Mouse (Mus musculus): ENCODE data around the gene Hoxd11. TPM values are rescaled to one million over a fixed set of nuclear protein-coding genes. Genes with fewer than 3 reads are reported as not detected.

The Hoxd11 gene
- polyA plus RNA-seq, 1 experiment, result not detected

DNA sequence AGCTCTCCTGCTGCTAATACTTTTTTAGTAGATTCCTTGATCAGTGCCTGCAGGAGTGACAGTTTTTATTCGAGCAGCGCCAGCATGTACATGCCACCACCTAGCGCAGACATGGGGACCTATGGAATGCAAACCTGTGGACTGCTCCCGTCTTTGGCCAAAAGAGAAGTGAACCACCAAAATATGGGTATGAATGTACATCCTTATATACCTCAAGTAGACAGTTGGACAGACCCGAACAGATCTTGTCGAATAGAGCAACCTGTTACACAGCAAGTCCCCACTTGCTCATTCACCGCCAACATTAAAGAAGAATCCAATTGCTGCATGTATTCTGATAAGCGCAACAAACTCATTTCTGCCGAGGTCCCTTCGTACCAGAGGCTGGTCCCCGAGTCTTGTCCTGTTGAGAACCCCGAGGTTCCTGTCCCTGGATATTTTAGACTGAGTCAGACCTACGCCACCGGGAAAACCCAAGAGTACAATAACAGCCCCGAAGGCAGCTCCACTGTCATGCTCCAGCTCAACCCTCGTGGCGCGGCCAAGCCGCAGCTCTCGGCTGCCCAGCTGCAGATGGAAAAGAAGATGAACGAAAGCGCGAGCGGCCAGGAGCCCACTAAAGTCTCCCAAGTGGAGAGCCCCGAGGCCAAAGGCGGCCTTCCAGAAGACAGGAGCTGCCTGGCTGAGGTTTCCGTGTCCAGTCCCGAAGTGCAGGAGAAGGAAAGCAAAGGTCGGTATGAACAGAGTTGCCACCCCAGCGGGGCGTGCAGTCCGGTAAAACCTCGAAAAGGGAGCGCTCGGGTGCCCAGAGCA is 12.8 kb downstream of the Hoxd11 start:
- Histone ChIP-seq H3K27me3 (ENCODE audit: control insufficient read depth, insufficient read depth, low read length) (peaks cover 58% of the 10 kb centered on the region), H3K4me3 (ENCODE audit: extremely low read depth, insufficient read depth, insufficient read length) (no peak overlapping the region), H3K36me3 (ENCODE audit: control insufficient read depth, insufficient read depth, low read length) (no peaks in the 10 kb centered on the region), H3K27ac (ENCODE audit: insufficient read depth, low read length) (no peak overlapping the region), H3K4me1 (ENCODE audit: control insufficient read depth, insufficient read depth, insufficient read length) (no peaks in the 10 kb centered on the region)
- WGBS, result 7% methylated on average over 35 of the region's 35 CpGs
- no peak for DNase-seq (ENCODE audit: low read depth in 1 of 2, low spot score in 2 of 2)
- TF ChIP-seq CTCF (IDR thresholded peaks at IDR 0.05; ENCODE audit: extremely low read depth, insufficient read depth, insufficient read length, insufficient replicate concordance), result no peak
- no peak for TF ChIP-seq POLR2A (IDR thresholded peaks at IDR 0.05; ENCODE audit: low read depth, low read length)

DNA sequence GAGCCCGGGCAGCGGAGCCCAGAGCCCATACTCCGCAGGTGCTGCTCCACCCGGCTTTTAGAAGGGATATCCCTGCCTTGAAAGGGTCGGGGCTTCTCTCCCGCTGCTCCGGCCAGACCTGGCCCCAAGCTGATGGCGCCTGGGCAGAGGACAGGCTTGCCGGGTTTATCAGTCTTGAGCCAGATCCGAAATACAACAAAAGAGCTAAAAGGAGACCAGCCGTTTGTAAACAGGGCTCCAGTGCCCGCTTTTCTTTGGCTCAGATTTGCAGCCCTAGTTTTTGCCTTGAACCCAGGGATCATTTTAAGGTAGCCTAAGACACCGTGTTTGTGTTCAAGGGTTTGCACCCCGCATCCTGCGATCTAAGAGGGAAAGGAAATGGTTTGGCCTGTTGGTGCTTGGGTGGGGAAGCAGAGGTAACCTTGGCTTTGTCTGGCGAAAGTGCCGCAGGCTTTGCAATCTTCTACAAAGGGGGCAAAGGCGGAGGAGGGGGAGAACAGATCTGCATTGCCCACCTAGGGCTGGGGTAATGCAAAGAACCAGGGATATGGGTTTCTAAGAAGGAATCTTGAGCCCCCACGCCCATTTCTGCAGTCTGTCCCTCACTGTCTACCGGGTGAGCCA is 13.6 kb downstream of the Hoxd11 start:
- Histone ChIP-seq H3K27me3 (ENCODE audit: control insufficient read depth, insufficient read depth, low read length) (peaks cover 58% of the 10 kb centered on the region), H3K4me3 (ENCODE audit: extremely low read depth, insufficient read depth, insufficient read length) (no peak overlapping the region), H3K27ac (ENCODE audit: insufficient read depth, low read length) (no peak overlapping the region), H3K36me3 (ENCODE audit: control insufficient read depth, insufficient read depth, low read length) (no peaks in the 10 kb centered on the region), H3K4me1 (ENCODE audit: control insufficient read depth, insufficient read depth, insufficient read length) (peaks cover 2% of the 10 kb centered on the region; the same call in 1 of the 2 replicates)
- DNase-seq (ENCODE audit: low read depth in 1 of 2, low spot score in 2 of 2), result no peak
- TF ChIP-seq CTCF (IDR thresholded peaks at IDR 0.05; ENCODE audit: extremely low read depth, insufficient read depth, insufficient read length, insufficient replicate concordance) (no peak), POLR2A (IDR thresholded peaks at IDR 0.05; ENCODE audit: low read depth, low read length) (no peak)
- WGBS, result 6% methylated on average over 20 of the region's 20 CpGs

DNA sequence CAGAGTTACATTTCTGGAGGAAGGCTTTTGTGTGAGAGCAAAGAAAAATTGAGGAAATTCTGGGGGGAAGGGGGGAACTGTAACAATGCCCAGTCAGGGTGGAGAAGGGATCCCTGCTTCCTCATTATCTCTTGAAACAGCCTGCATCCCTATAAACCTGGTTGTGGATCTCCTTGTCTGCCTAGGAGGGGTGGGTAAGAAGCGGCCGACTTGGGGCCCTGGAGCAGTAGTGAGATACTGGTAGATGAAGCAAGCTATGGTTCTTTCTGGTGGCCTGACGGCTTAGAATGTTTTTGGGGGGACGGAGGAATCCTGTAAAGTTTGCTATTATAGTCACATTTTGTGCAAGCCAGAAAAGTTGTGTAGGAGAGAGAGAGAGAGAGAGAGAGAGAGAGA is 14.1 kb downstream of the Hoxd11 start:
- H3K4me3 ChIP-seq (ENCODE audit: extremely low read depth, insufficient read depth, insufficient read length), result no peak overlapping the region
- no peak for DNase-seq (ENCODE audit: low read depth in 1 of 2, low spot score in 2 of 2)
- WGBS, result 27% methylated on average over 4 of the region's 4 CpGs
- no peak overlapping the region for H3K27ac ChIP-seq (ENCODE audit: insufficient read depth, low read length)
- TF ChIP-seq POLR2A (IDR thresholded peaks at IDR 0.05; ENCODE audit: low read depth, low read length) (no peak), CTCF (IDR thresholded peaks at IDR 0.05; ENCODE audit: extremely low read depth, insufficient read depth, insufficient read length, insufficient replicate concordance) (no peak)
- H3K36me3 ChIP-seq (ENCODE audit: control insufficient read depth, insufficient read depth, low read length), result no peaks in the 10 kb centered on the region
- H3K27me3 ChIP-seq (ENCODE audit: control insufficient read depth, insufficient read depth, low read length), result peaks cover 61% of the 10 kb centered on the region
- H3K4me1 ChIP-seq (ENCODE audit: control insufficient read depth, insufficient read depth, insufficient read length), result peaks cover 7% of the 10 kb centered on the region; the same call in 1 of the 2 replicates

GRCm38 (mm10) chr2:74694066-74694465 is 14.7 kb downstream of the Hoxd11 start:
- Histone ChIP-seq H3K4me3 (ENCODE audit: extremely low read depth, insufficient read depth, insufficient read length) (no peak overlapping the region), H3K27me3 (ENCODE audit: control insufficient read depth, insufficient read depth, low read length) (peaks cover 64% of the 10 kb centered on the region), H3K4me1 (ENCODE audit: control insufficient read depth, insufficient read depth, insufficient read length) (peaks cover 9% of the 10 kb centered on the region; the same call in 1 of the 2 replicates), H3K27ac (ENCODE audit: insufficient read depth, low read length) (no peak overlapping the region), H3K36me3 (ENCODE audit: control insufficient read depth, insufficient read depth, low read length) (no peaks in the 10 kb centered on the region)
- DNase-seq (ENCODE audit: low read depth in 1 of 2, low spot score in 2 of 2), result no peak
- TF ChIP-seq CTCF (IDR thresholded peaks at IDR 0.05; ENCODE audit: extremely low read depth, insufficient read depth, insufficient read length, insufficient replicate concordance) (no peak), POLR2A (IDR thresholded peaks at IDR 0.05; ENCODE audit: low read depth, low read length) (no peak)
- WGBS, result 6% methylated on average over 16 of the region's 16 CpGs

DNA sequence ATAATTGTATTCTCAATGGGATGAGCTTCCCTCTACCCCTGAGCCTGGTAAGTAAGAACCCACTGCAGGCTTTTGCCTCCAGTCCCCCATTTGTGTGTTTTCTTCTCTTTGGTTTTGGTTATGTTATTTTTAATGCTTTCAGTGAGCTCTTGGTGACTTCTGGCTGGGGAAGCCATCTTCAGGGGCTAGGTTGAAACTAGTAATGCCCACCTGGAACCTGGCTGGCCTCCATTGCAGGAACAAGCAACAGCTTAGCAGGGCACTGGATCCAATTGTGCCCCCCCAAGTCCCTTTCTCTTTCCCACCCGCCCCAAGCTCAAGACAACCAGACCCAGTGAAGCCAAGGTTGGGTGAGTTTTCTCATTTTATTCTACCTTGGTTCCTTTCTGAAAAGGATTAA is 16.0 kb downstream of the Hoxd11 start:
- Histone ChIP-seq H3K4me1 (ENCODE audit: control insufficient read depth, insufficient read depth, insufficient read length) (peaks cover 9% of the 10 kb centered on the region; the same call in 1 of the 2 replicates), H3K36me3 (ENCODE audit: control insufficient read depth, insufficient read depth, low read length) (no peaks in the 10 kb centered on the region), H3K27me3 (ENCODE audit: control insufficient read depth, insufficient read depth, low read length) (peaks cover 61% of the 10 kb centered on the region), H3K27ac (ENCODE audit: insufficient read depth, low read length) (no peak overlapping the region), H3K4me3 (ENCODE audit: extremely low read depth, insufficient read depth, insufficient read length) (no peak overlapping the region)
- no peak for TF ChIP-seq CTCF (IDR thresholded peaks at IDR 0.05; ENCODE audit: extremely low read depth, insufficient read depth, insufficient read length, insufficient replicate concordance)
- no peak for TF ChIP-seq POLR2A (IDR thresholded peaks at IDR 0.05; ENCODE audit: low read depth, low read length)
- WGBS, result 25% methylated on average over 1 of the region's 1 CpGs
- no peak for DNase-seq (ENCODE audit: low read depth in 1 of 2, low spot score in 2 of 2)

GRCm38 (mm10) chr2:74695813-74696430 is 16.6 kb downstream of the Hoxd11 start:
- H3K27ac ChIP-seq (ENCODE audit: insufficient read depth, low read length), result no peak overlapping the region
- H3K36me3 ChIP-seq (ENCODE audit: control insufficient read depth, insufficient read depth, low read length), result no peaks in the 10 kb centered on the region
- TF ChIP-seq CTCF (IDR thresholded peaks at IDR 0.05; ENCODE audit: extremely low read depth, insufficient read depth, insufficient read length, insufficient replicate concordance) (no peak), POLR2A (IDR thresholded peaks at IDR 0.05; ENCODE audit: low read depth, low read length) (no peak)
- no peak for DNase-seq (ENCODE audit: low read depth in 1 of 2, low spot score in 2 of 2)
- H3K4me1 ChIP-seq (ENCODE audit: control insufficient read depth, insufficient read depth, insufficient read length), result peaks cover 9% of the 10 kb centered on the region; the same call in 1 of the 2 replicates
- peaks cover 60% of the 10 kb centered on the region for H3K27me3 ChIP-seq (ENCODE audit: control insufficient read depth, insufficient read depth, low read length)
- 20% methylated on average over 7 of the region's 7 CpGs for WGBS
- H3K4me3 ChIP-seq (ENCODE audit: extremely low read depth, insufficient read depth, insufficient read length), result no peak overlapping the region
